23 mouse cellular contexts compared by ENCODE assay signal in the genomic region with DNA sequence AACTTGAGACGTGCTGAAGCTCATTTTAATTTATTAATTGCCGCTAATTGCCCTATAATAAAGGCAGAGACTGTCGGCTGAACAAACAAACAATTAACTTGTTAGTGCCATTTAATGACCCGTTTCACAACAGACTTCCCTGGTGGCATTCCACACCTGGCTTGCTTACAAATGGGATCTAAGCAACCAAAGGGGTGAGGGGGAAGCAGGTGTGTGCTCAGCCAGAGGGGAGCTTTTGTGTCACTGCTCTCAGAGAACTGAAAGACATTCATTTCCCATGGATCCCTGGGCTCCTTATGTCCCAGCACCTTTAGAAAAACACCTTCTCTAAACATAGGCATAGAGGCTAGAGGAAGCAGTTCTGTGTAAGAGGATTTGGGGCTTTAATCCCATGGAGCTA.
"Had no signal": no experiment of that assay in that cellular context is flagged by ENCODE, and none has a peak within 500 bp of the region (broad histone marks: within the 10 kb centered on the region; RNA-seq: fewer than 3 reads in every experiment).

No protein-coding gene starts in this region.

- H3K27ac ChIP-seq: heart, embryonic 13.5 days; heart, embryonic 15.5 days; hindbrain, embryonic 13.5 days; hindbrain, embryonic 15.5 days; hindbrain, postnatal 0 days; limb, embryonic 13.5 days; limb, embryonic 15.5 days; liver, embryonic 12.5 days; liver, embryonic 14.5 days had no signal

- H3K4me1 ChIP-seq: heart, embryonic 13.5 days; heart, embryonic 15.5 days; limb, embryonic 13.5 days; limb, embryonic 15.5 days; liver, embryonic 12.5 days had no signal

- ATAC-seq: hindbrain, postnatal 0 days; intestine, embryonic 16.5 days; liver, embryonic 12.5 days had no signal

- H3K36me3 ChIP-seq: heart, embryonic 13.5 days; heart, embryonic 15.5 days; hindbrain, embryonic 13.5 days; hindbrain, embryonic 15.5 days; limb, embryonic 13.5 days; limb, embryonic 15.5 days; liver, embryonic 12.5 days had no signal

- DNase-seq: gastrocnemius, postnatal 14 days; gastrocnemius, postnatal 36 days; heart, adult 18-20 months; heart, postnatal 14 days; heart, postnatal 36 days; kidney, adult 11 months; kidney, adult 2 months; kidney, postnatal 14 days; kidney, postnatal 36 days; layer of hippocampus, adult 9-11 months; layer of hippocampus, postnatal 36 days; left cerebral cortex, postnatal 4 days had no signal

- H3K9ac ChIP-seq: heart, embryonic 13.5 days; heart, embryonic 15.5 days; hindbrain, embryonic 13.5 days; hindbrain, embryonic 15.5 days; limb, embryonic 13.5 days; limb, embryonic 15.5 days; liver, embryonic 12.5 days; liver, embryonic 14.5 days had no signal

- H3K4me3 ChIP-seq: heart, embryonic 13.5 days; heart, embryonic 15.5 days; hindbrain, embryonic 13.5 days; hindbrain, embryonic 15.5 days; limb, embryonic 13.5 days; limb, embryonic 15.5 days; liver, embryonic 12.5 days had no signal

- H3K27me3 ChIP-seq: heart, embryonic 13.5 days; heart, embryonic 15.5 days; hindbrain, embryonic 15.5 days; limb, embryonic 13.5 days; limb, embryonic 15.5 days; liver, embryonic 12.5 days had no signal

- H3K9me3 ChIP-seq: heart, embryonic 13.5 days; heart, embryonic 15.5 days; hindbrain, embryonic 13.5 days; hindbrain, embryonic 15.5 days; limb, embryonic 13.5 days; limb, embryonic 15.5 days; liver, embryonic 12.5 days had no signal

- H3K4me2 ChIP-seq: heart, embryonic 11.5 days; heart, embryonic 13.5 days; heart, embryonic 15.5 days; hindbrain, embryonic 13.5 days; hindbrain, embryonic 15.5 days; limb, embryonic 13.5 days; limb, embryonic 15.5 days; liver, embryonic 12.5 days had no signal
